Mouse (Mus musculus) heart, embryonic 13.5 days (tissue): ENCODE measurements around the gene Slc12a4. TPM values are rescaled to one million over a fixed set of nuclear protein-coding genes. Genes with fewer than 3 reads are reported as not detected.

Experiments
- ATAC-seq: fragments of 200-750 bp; cut with Nextera tagmentation; 2 replicates; pipeline ENCODE4 v1.8.0; 2017; ENCODE audit warnings: moderate TSS enrichment; ENCODE audit not compliant: insufficient number of reproducible peaks, low FRiP score, low TSS enrichment; ENCODE audit errors: extremely low read depth
- H3K27ac ChIP-seq: fragments of 300-500 bp; sonication (generic); replicated peaks from 2 replicates; pipeline ENCODE4 v1.5.1; 2015; ENCODE audit warnings: moderate library complexity, mild to moderate bottlenecking, inconsistent platforms
- H3K27me3 ChIP-seq: fragments of 300-500 bp; sonication (generic); replicated peaks from 2 replicates; pipeline ENCODE4 v1.6.1; 2015; ENCODE audit warnings: mild to moderate bottlenecking, inconsistent platforms
- H3K36me3 ChIP-seq: fragments of 300-500 bp; sonication (generic); 2 replicates; pipeline ENCODE4 v1.6.1; 2015; ENCODE audit warnings: mild to moderate bottlenecking, inconsistent platforms
- H3K4me1 ChIP-seq: fragments of 300-500 bp; sonication (generic); 2 replicates; pipeline ENCODE4 v1.6.1; 2015; ENCODE audit warnings: inconsistent platforms
- H3K4me2 ChIP-seq: fragments of 300-500 bp; sonication (generic); 2 replicates; pipeline ENCODE4 v1.6.1; 2015; ENCODE audit warnings: inconsistent platforms, mild to moderate bottlenecking, moderate library complexity
- H3K4me3 ChIP-seq: fragments of 300-500 bp; sonication (generic); 2 replicates; pipeline ENCODE4 v1.5.1; 2015; ENCODE audit warnings: moderate library complexity, mild to moderate bottlenecking, inconsistent platforms
- H3K9ac ChIP-seq: fragments of 300-500 bp; sonication (generic); 2 replicates; pipeline ENCODE4 v1.6.1; 2015; ENCODE audit warnings: inconsistent platforms, mild to moderate bottlenecking, moderate library complexity
- H3K9me3 ChIP-seq: fragments of 300-500 bp; sonication (generic); 2 replicates; pipeline ENCODE4 v1.6.1; 2016; ENCODE audit warnings: inconsistent platforms
- WGBS: fragments of 180-500 bp; shearing (Covaris S2); methylation state at CpG from one replicate; pipeline ENCODE4 v1.1.7; 2015; ENCODE audit warnings: mixed read lengths; 5-methylcytosine and 5-hydroxymethylcytosine counted together
- polyA plus RNA-seq: library from polyadenylated mRNA; unstranded; fragments of >200 nt; fragmentation: Nextera tagmentation; extraction: Ambion mirVana; gene quantifications from 2 replicates; pipeline ENCODE4 v1.2.1, GENCODE M21; 2015

Slc12a4 gene
- polyA plus RNA-seq, 1 experiment from 2014 or later, result 37.7 TPM

DNA sequence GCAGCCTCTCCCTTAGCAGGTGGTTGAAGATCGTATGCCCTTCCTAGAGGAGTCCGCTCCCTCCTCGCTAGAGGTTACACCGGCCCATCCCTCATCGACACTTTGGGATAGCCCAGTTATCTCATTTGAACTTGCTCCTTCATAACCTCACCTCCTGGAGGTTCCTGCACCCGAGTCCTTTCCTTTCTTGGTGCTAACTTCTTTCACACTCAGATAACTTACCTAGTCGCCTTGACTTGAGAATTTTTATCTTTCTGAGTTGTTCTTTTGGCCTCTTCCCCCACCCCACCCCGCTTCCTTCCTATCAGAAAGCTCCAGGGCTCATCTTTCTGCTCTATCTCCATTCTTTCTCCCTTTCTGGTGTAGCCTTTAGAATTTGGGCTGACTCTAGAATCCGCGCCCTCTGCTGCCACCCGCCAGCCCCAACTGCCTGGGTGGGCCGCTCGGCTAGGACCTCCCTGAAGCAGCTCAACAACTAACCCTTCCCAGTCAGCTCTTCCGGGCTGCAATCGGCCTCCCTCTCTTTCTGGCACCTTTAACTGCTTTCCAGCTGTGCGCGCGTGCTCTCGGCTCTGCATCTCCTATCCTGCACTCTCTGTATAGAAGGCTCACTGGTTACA lies 905 bp upstream of the Slc12a4 start:
- Histone ChIP-seq H3K27me3 (no peaks in the 10 kb centered on the region), H3K27ac (peak overlapping the region; percentile 95), H3K9me3 (no peaks in the 10 kb centered on the region), H3K36me3 (0 out of 2 replicates have a peak, but pooled peaks cover 6% of the 10 kb centered on the region), H3K4me3 (peak overlapping the region; percentile 90), H3K4me1 (peaks cover 58% of the 10 kb centered on the region), H3K9ac (peak overlapping the region; percentile 97), H3K4me2 (peak overlapping the region; percentile 77)
- 0 out of 2 replicates have a peak, but pooled peaks have one; percentile 6 for ATAC-seq
- 5% methylated on average over 19 of the region's 19 CpGs for WGBS

DNA sequence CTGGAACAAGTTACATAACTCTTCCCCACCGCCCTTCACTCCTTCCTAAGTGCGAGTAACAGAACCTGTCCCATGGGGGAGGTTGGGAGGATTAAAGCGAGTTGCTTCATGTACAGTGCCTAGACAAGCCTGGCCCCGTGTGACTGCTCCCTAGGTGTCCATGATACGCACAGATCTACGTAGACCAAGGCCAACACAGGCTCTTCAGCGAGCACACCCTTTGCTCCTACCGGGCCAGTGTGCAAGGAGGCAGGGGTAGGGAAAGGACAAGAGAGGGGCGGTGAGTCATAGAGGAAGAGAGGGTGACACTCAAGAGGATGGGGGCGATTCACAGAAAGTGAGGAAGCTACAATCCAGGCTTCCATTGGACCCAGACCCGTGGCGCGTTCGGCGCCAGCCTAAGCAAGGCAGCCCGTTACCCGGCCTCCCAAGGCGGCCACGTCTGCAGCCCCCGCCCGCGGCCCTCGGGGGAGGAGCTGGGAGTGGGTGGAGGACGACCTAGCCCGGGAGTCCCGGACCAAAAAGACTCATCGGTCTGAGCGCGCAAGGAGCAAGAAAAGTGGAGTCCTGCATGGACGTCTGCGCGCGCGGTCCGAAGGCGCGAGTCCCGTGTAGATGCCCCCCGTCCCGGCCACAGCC lies 512 bp downstream of the Slc12a4 start:
- Histone ChIP-seq H3K4me1 (peaks cover 66% of the 10 kb centered on the region), H3K27me3 (no peaks in the 10 kb centered on the region), H3K4me3 (peak overlapping the region; percentile 90), H3K36me3 (peaks cover 10% of the 10 kb centered on the region), H3K9me3 (no peaks in the 10 kb centered on the region), H3K4me2 (peak overlapping the region; percentile 77), H3K9ac (peak overlapping the region; percentile 97), H3K27ac (peak overlapping the region; percentile 95)
- WGBS, result 1% methylated on average over 40 of the region's 40 CpGs
- peak; percentile 39; the same call in 1 of the 2 replicates for ATAC-seq

DNA sequence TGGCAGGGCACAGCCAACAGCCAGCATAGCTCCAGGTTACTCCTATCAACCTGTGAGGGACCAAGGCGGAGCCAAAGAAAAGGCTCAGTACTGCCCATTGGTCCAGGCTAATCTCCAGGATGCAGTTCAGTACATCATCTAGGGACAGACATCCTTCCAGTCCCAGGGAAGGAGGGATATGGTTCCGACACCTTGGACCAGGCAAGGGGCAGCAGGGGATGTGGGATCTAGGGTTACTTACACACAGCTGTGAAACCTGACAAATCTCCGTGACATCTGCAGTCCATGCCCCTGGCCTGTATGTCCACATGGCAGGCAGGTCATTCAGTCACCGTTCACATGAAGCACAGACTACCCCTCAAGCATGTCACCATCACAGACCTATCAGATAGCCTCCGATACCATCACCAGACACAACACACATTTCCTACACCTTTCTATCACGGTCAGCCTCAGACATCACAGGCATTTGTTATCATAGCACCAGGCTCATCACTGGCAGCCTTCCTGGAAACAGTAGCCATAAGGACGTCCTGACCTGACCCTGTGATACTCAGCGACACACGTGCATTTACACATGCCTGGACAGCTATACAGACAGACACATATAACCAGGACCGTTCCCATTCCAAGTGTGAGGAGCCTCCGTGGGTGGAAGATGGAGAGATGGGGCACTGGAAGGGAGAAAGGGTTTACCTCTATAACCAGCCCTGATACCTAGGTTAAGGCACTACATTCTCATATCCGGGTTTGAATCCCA lies 1.2 kb downstream of the Slc12a4 start:
- Histone ChIP-seq H3K36me3 (peaks cover 17% of the 10 kb centered on the region), H3K27me3 (no peaks in the 10 kb centered on the region), H3K4me2 (peak overlapping the region; percentile 77), H3K27ac (peak overlapping the region; percentile 95), H3K9ac (peak overlapping the region; percentile 97), H3K4me1 (peaks cover 69% of the 10 kb centered on the region), H3K4me3 (peak overlapping the region; percentile 90), H3K9me3 (no peaks in the 10 kb centered on the region)
- 42% methylated on average over 12 of the region's 12 CpGs for WGBS
- no peak for ATAC-seq

DNA sequence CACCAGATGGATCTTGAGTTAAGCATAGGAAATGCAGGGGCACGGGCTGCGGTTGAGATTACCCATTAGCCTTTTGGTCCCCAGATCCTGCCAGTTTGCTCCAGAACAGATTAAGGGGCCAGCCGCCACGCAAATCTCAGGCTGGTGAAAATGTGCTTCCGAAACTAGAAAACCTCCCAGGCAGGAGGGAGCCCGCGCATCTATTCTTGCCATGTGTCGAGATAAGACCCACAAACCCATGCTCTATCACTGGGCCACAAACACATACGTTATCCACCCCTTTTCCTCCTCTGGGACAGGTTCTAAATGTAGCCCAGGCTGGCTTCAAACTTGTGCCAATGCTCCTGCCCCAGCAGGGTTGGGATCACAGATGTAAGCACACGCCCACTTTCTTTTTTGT lies 4.4 kb downstream of the Slc12a4 start:
- peaks cover 44% of the 10 kb centered on the region for H3K36me3 ChIP-seq
- ATAC-seq, result no peak
- no peaks in the 10 kb centered on the region for H3K27me3 ChIP-seq
- H3K4me2 ChIP-seq, result no peak overlapping the region
- H3K4me1 ChIP-seq, result peaks cover 71% of the 10 kb centered on the region
- no peak overlapping the region for H3K9ac ChIP-seq
- H3K4me3 ChIP-seq, result no peak overlapping the region
- WGBS, result 67% methylated on average over 10 of the region's 10 CpGs
- no peaks in the 10 kb centered on the region for H3K9me3 ChIP-seq
- H3K27ac ChIP-seq, result no peak overlapping the region

DNA sequence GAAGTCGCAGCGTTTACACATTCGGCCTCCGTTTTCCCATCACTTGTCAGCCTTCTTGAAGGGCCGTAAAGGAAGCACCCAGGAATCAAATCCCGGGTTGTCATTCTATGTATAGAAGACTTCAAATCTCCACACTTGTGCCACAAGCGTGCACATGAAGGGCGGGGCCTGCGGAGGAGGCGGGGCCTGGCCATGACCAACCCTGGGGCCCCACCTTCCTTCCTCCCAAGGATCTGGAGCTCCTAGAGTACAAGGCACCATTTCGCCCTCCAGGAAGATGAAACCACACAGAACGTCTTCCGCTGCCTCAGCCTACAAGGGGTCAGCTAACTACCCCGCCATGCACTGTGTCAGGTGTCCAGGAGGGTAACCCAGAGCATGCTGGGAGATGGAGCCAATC lies 4.8 kb downstream of the Slc12a4 start:
- Histone ChIP-seq H3K4me1 (peaks cover 70% of the 10 kb centered on the region), H3K27me3 (no peaks in the 10 kb centered on the region), H3K9ac (no peak overlapping the region), H3K4me3 (no peak overlapping the region), H3K27ac (no peak overlapping the region), H3K9me3 (no peaks in the 10 kb centered on the region), H3K36me3 (peaks cover 49% of the 10 kb centered on the region), H3K4me2 (no peak overlapping the region)
- no peak for ATAC-seq
- 74% methylated on average over 14 of the region's 14 CpGs for WGBS

DNA sequence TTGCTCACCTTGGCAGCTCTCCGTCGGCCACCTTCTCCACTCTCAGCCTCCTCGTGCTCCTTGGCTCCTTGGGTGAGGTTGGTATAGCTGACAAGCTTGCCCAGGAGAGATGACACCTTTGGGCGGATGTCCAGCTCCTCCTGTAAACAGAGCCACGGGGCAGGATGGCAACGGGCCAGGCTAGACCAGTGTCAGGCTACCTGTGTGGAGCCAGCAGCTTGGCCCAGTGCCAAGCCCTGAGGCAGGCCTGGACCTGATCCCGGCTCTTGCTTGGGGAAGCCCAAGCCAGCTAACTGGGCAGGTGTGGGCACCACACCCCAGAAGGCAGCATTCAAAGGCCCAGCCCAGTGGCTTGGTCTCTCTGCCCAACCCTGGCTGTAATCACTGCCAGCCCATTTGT lies 6.5 kb downstream of the Slc12a4 start:
- H3K4me1 ChIP-seq, result peaks cover 62% of the 10 kb centered on the region
- H3K9me3 ChIP-seq, result no peaks in the 10 kb centered on the region
- ATAC-seq, result no peak
- peaks cover 66% of the 10 kb centered on the region for H3K36me3 ChIP-seq
- no peak overlapping the region for H3K4me3 ChIP-seq
- no peak overlapping the region for H3K27ac ChIP-seq
- H3K4me2 ChIP-seq, result no peak overlapping the region
- 75% methylated on average over 7 of the region's 7 CpGs for WGBS
- H3K9ac ChIP-seq, result no peak overlapping the region
- no peaks in the 10 kb centered on the region for H3K27me3 ChIP-seq

DNA sequence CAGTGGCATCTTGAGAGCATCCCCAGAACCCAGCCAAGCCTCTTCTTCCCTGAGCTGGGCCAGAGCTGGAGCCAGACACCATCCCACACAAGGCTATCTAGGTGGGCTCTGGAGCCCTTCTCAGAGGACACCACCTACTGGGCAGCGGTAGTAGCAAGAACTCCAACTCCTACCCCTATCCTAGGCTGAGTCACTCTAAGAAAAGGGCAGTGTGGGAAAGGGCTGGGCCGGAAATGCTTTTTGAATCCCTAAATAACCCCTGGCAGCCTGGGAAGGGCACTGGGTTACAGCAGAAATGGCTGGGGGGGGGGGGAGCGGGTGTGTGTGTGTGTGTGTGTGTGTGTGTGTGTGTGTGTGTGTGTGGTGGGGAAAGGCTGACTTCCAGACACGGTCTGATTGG lies 8.1 kb downstream of the Slc12a4 start:
- Histone ChIP-seq H3K4me3 (no peak overlapping the region), H3K9me3 (no peaks in the 10 kb centered on the region), H3K27ac (0 out of 2 replicates have a peak overlapping the region, but pooled peaks have one; percentile 24), H3K4me1 (peaks cover 47% of the 10 kb centered on the region), H3K36me3 (peaks cover 76% of the 10 kb centered on the region), H3K27me3 (no peaks in the 10 kb centered on the region), H3K4me2 (no peak overlapping the region), H3K9ac (no peak overlapping the region; the same call in 1 of the 2 replicates)
- WGBS, result 55% methylated on average over 3 of the region's 4 CpGs
- ATAC-seq, result no peak

DNA sequence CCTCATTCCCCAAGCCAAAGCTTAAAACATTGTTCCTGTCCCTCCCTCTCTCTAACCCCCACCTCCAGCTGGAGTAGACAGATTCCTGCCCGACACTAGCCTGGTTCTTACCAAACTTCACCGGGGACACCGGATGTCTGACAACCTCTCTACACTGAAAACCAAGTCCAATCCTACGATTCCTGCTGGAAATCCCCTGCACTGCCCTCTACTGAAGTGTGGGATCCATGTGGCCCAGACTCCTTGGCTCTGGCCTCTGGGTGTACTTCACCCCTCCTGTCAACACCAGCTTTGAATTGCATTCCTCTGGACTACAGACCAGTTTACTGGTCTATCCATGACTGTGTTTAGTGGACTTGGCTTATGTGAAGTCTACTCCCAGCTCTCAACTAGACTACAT lies 9.3 kb downstream of the Slc12a4 start:
- Histone ChIP-seq H3K9me3 (no peaks in the 10 kb centered on the region), H3K27ac (peak overlapping the region; percentile 13; the same call in 1 of the 2 replicates), H3K4me1 (peaks cover 38% of the 10 kb centered on the region), H3K36me3 (peaks cover 88% of the 10 kb centered on the region), H3K4me2 (no peak overlapping the region), H3K9ac (no peak overlapping the region), H3K4me3 (no peak overlapping the region), H3K27me3 (no peaks in the 10 kb centered on the region)
- no peak for ATAC-seq
- 51% methylated on average over 4 of the region's 4 CpGs for WGBS

DNA sequence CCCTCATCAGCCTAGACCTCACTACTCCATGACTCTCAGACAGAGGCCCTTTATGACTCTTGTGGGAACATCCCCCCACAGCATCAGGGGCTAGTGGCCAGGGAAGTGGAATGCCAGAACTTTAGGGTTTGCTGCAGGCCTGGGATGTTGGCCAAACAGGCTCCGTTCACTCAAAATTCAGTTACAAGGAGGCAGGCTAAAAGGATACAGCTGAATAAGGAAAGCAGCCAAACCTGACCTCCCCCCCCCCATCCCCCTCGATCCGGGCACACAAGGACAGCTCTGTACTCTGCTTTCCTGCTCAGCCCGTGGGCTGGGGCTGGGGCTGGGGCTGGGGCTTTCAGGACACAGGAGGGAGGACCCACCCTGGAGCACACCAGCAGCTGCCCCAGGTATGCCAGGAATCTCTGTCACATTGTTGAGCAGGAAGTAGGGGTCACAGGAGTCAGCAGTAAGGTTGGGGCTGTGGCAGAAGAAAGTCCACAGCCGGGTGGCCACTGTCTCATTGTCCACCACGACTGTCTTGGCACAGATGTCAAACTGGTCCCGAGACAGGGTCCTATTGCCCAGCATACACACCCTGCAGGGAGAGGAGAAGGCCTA lies 14.7 kb downstream of the Slc12a4 start:
- H3K9me3 ChIP-seq, result no peaks in the 10 kb centered on the region
- peaks cover 40% of the 10 kb centered on the region for H3K4me1 ChIP-seq
- no peak for ATAC-seq
- 25% methylated on average over 7 of the region's 7 CpGs for WGBS
- H3K27ac ChIP-seq, result peak overlapping the region; percentile 73
- 0 out of 2 replicates have a peak overlapping the region, but pooled peaks have one; percentile 13 for H3K9ac ChIP-seq
- no peak overlapping the region for H3K4me3 ChIP-seq
- no peaks in the 10 kb centered on the region for H3K27me3 ChIP-seq
- no peak overlapping the region for H3K4me2 ChIP-seq
- peaks cover 99% of the 10 kb centered on the region for H3K36me3 ChIP-seq

DNA sequence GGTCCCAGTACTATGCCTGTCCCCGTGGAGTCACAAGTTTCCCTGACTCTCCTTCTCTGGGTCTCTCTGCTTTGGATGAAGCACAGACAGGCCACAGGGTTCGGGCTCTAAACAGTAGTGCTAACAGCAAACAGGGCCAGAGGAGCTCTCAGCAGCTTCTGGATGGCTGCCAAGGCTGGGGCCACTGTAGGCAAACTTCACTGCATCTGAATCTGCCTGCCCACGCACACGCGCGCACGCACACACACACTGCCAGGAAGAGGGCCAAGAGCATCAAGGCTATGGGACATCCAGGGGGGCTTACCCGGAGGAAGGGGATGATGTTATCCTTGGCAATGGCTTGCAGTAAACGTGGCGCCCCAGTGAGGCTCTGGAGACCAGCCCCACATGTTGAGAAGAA lies 16.5 kb downstream of the Slc12a4 start:
- H3K27ac ChIP-seq, result peak overlapping the region; percentile 70
- H3K9me3 ChIP-seq, result no peaks in the 10 kb centered on the region
- ATAC-seq, result peak; percentile 52; the same call in 1 of the 2 replicates
- H3K27me3 ChIP-seq, result no peaks in the 10 kb centered on the region
- 35% methylated on average over 10 of the region's 10 CpGs for WGBS
- H3K36me3 ChIP-seq, result peaks cover 99% of the 10 kb centered on the region
- peak overlapping the region; percentile 65 for H3K9ac ChIP-seq
- no peak overlapping the region for H3K4me3 ChIP-seq
- H3K4me2 ChIP-seq, result no peak overlapping the region
- H3K4me1 ChIP-seq, result peaks cover 38% of the 10 kb centered on the region

DNA sequence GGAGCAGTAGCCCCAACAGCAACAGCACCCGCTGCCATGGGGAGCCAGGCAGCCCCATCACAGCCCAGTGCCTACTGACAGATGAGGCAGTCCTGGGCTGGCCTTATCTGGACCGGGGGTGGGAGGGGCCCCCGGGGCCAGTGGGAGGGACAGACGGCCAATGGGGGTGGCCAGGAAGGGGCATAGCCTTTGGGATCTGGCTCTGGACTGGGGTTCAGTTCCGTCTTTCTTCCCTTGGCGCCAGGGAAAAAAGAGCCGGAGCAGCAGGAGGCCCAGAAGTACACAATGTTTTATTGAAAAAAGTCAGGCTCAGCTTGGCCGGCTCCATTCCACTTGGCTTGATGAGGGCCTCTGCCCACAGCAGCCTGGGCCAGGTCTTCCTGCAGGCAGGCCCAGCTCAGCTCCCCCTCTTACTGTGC lies 22.6 kb downstream of the Slc12a4 start, which contains the start of gene Lcat:
Lcat (minus strand) TSS at position 62 of the 419 bp plus-strand sequence.
- H3K9me3 ChIP-seq, result no peaks in the 10 kb centered on the region
- 75% methylated on average over 8 of the region's 8 CpGs for WGBS
- no peak within 1 kb of the TSS for H3K9ac ChIP-seq
- no peak within 1 kb of the TSS for H3K27ac ChIP-seq
- no peak within 1 kb of the TSS for H3K4me3 ChIP-seq
- H3K27me3 ChIP-seq, result no peaks in the 10 kb centered on the region
- H3K4me2 ChIP-seq, result no peak within 1 kb of the TSS
- H3K36me3 ChIP-seq, result peaks cover 91% of the 10 kb centered on the region
- peaks cover 10% of the 10 kb centered on the region for H3K4me1 ChIP-seq
- ATAC-seq, result no peak
